Mouse (Mus musculus) lung, embryonic 14.5 days (tissue): Measurements from ENCODE around the gene Slc38a3. TPM values are rescaled to one million over a fixed set of nuclear protein-coding genes. Genes with fewer than 3 reads are reported as not detected.

Experiments used
- ATAC-seq: fragments of 200-750 bp; cut with Nextera tagmentation; 2 replicates; pipeline ENCODE4 v1.8.0; 2017; ENCODE audit warnings: mild to moderate bottlenecking, moderate TSS enrichment, moderate library complexity; ENCODE audit not compliant: insufficient read depth
- DNase-seq: peaks from one replicate; pipeline ENCODE4 v3.0.0-alpha.2; 2015
- H3K27ac ChIP-seq: fragments of 300-500 bp; sonication (generic); 2 replicates; pipeline ENCODE4 v1.5.1; 2014; ENCODE audit warnings: low read depth, mild to moderate bottlenecking, moderate library complexity
- H3K27me3 ChIP-seq: fragments of 300-500 bp; sonication (generic); 2 replicates; pipeline ENCODE4 v1.6.1; 2014; ENCODE audit warnings: low read length, control low read depth; ENCODE audit not compliant: insufficient read depth
- H3K36me3 ChIP-seq: fragments of 300-500 bp; sonication (generic); 2 replicates; pipeline ENCODE4 v1.6.1; 2014; ENCODE audit warnings: control low read depth; ENCODE audit not compliant: insufficient read depth
- H3K4me1 ChIP-seq: fragments of 300-500 bp; sonication (generic); 2 replicates; pipeline ENCODE4 v1.6.1; 2014; ENCODE audit warnings: antibody characterized with exemption, control low read depth; ENCODE audit not compliant: insufficient read depth
- H3K4me2 ChIP-seq: fragments of 300-500 bp; sonication (generic); 2 replicates; pipeline ENCODE4 v1.6.1; 2014; ENCODE audit warnings: mild to moderate bottlenecking
- H3K4me3 ChIP-seq: fragments of 300-500 bp; sonication (generic); 2 replicates; pipeline ENCODE4 v1.5.1; 2014; ENCODE audit warnings: low read depth, low read length
- H3K9ac ChIP-seq: fragments of 300-500 bp; sonication (generic); 2 replicates; pipeline ENCODE4 v1.6.1; 2014
- H3K9me3 ChIP-seq: fragments of 300-500 bp; sonication (generic); 2 replicates; pipeline ENCODE4 v1.6.1; 2016; ENCODE audit warnings: low read depth, low read length, control low read depth
- CTCF ChIP-seq: IDR thresholded peaks from 2 replicates; pipeline ENCODE4 v1.5.1; 2016; ENCODE audit warnings: antibody characterized with exemption, low read depth
- WGBS: fragments of 180-500 bp; shearing (Covaris S2); extraction: QIAGEN DNeasy Blood & Tissue Kit; methylation state at CpG from one replicate; pipeline ENCODE4 v1.1.7; 2014; 5-methylcytosine and 5-hydroxymethylcytosine counted together
- polyA plus RNA-seq: library from polyadenylated mRNA; unstranded; fragments of >200 nt; fragmentation: Nextera tagmentation; extraction: Ambion mirVana; gene quantifications from 2 replicates; pipeline ENCODE4 v1.2.1, GENCODE M21; 2014

Gene Slc38a3
- 3.6 and 4.8 TPM in 2 replicates for polyA plus RNA-seq

- ATAC-seq (no peak), DNase-seq (no peak)
- no peaks in the 10 kb centered on the region for H3K9me3 ChIP-seq
- WGBS = 84% methylated on average over 9 of the region's 9 CpGs
- H3K9ac ChIP-seq = no peak within 1 kb of the TSS
- no peaks in the 10 kb centered on the region for H3K36me3 ChIP-seq
- no peak within 1 kb of the TSS for H3K4me3 ChIP-seq
- no peak for TF ChIP-seq CTCF
- H3K4me2 ChIP-seq = no peak within 1 kb of the TSS
- H3K4me1 ChIP-seq = peaks cover 12% of the 10 kb centered on the region; the same call in 1 of the 2 replicates
- no peak within 1 kb of the TSS; the same call in 1 of the 2 replicates for H3K27ac ChIP-seq
- H3K27me3 ChIP-seq = peaks cover 21% of the 10 kb centered on the region
Measured at GRCm38 (mm10) chr9:107669480-107669945, at the start of gene Slc38a3. Slc38a3 (minus strand) TSS chr9:107669530.

DNA sequence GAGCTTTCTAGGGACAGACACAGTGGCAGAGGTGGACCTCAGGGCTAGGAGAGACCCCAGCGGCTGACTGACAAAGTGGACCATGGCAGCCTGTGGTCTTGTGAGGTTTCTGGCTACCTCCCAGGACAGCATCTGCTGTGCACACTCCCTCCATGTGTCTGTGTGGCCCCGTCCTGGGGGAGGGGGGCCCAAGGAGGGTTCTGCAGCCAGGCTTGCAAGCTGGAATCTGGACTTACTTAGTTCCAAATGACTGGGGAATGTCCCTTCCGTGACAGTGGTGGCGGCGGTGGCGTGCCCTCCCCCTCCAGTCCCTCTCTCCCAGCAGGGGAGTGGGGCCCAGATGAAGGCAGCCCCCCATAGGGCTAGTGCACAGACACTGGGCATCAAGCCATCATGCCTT lies 47.6 kb upstream of the Slc38a3 start:
- DNase-seq = peak; percentile 79
- Histone ChIP-seq H3K9ac (peak overlapping the region; percentile 15; the same call in 1 of the 2 replicates), H3K4me1 (peaks cover 34% of the 10 kb centered on the region), H3K4me2 (no peak overlapping the region), H3K36me3 (no peaks in the 10 kb centered on the region), H3K4me3 (no peak overlapping the region), H3K9me3 (no peaks in the 10 kb centered on the region), H3K27me3 (no peaks in the 10 kb centered on the region), H3K27ac (peak overlapping the region; percentile 62; the same call in 1 of the 2 replicates)
- peak; percentile 53; the same call in 1 of the 2 replicates for ATAC-seq
- TF ChIP-seq CTCF = no peak
- 32% methylated on average over 6 of the region's 6 CpGs for WGBS

- H3K9me3 ChIP-seq = no peaks in the 10 kb centered on the region
- H3K4me1 ChIP-seq = peaks cover 31% of the 10 kb centered on the region
- DNase-seq (no peak), ATAC-seq (no peak)
- no peak overlapping the region for H3K4me3 ChIP-seq
- no peak overlapping the region for H3K27ac ChIP-seq
- H3K4me2 ChIP-seq = no peak overlapping the region
- TF ChIP-seq CTCF = no peak
- no peaks in the 10 kb centered on the region for H3K27me3 ChIP-seq
- no peak overlapping the region for H3K9ac ChIP-seq
- 90% methylated on average over 2 of the region's 2 CpGs for WGBS
- H3K36me3 ChIP-seq = no peaks in the 10 kb centered on the region
Measured at GRCm38 (mm10) chr9:107715632-107716031, 46.3 kb upstream of the Slc38a3 start.

GRCm38 (mm10) chr9:107714221-107714952 lies 45.1 kb upstream of the Slc38a3 start:
- no peak overlapping the region for H3K4me3 ChIP-seq
- H3K4me1 ChIP-seq = peaks cover 31% of the 10 kb centered on the region
- WGBS = 10% methylated on average over 12 of the region's 12 CpGs
- H3K9me3 ChIP-seq = no peaks in the 10 kb centered on the region
- H3K4me2 ChIP-seq = peak overlapping the region; percentile 37
- TF ChIP-seq CTCF = no peak
- H3K9ac ChIP-seq = no peak overlapping the region
- ATAC-seq (peak; percentile 41), DNase-seq (peak; percentile 71)
- no peaks in the 10 kb centered on the region for H3K27me3 ChIP-seq
- peak overlapping the region; percentile 80 for H3K27ac ChIP-seq
- no peaks in the 10 kb centered on the region for H3K36me3 ChIP-seq

- no peaks in the 10 kb centered on the region for H3K9me3 ChIP-seq
- peak within 1 kb of the TSS; percentile 75 for H3K9ac ChIP-seq
- 1% methylated on average over 74 of the region's 86 CpGs for WGBS
- peak within 1 kb of the TSS; percentile 72 for H3K4me3 ChIP-seq
- no peaks in the 10 kb centered on the region for H3K27me3 ChIP-seq
- H3K4me1 ChIP-seq = peaks cover 24% of the 10 kb centered on the region
- H3K27ac ChIP-seq = peak within 1 kb of the TSS; percentile 89
- TF ChIP-seq CTCF = peak; percentile 81
- H3K4me2 ChIP-seq = peak within 1 kb of the TSS; percentile 91
- DNase-seq (peak; percentile 91), ATAC-seq (peak; percentile 79)
- H3K36me3 ChIP-seq = peaks cover 6% of the 10 kb centered on the region; the same call in 1 of the 2 replicates
Measured at GRCm38 (mm10) chr9:107709697-107710483, 40.6 kb upstream of the Slc38a3 start, which contains the start of gene Sema3f. Sema3f (minus strand) TSS chr9:107710475.

GRCm38 (mm10) chr9:107709096-107709696 lies 39.9 kb upstream of the Slc38a3 start:
- WGBS = under 1% methylated on average over 54 of the region's 55 CpGs
- Histone ChIP-seq H3K4me3 (peak overlapping the region; percentile 72), H3K4me2 (peak overlapping the region; percentile 91), H3K27me3 (no peaks in the 10 kb centered on the region), H3K9me3 (no peaks in the 10 kb centered on the region), H3K4me1 (peaks cover 20% of the 10 kb centered on the region), H3K36me3 (peaks cover 12% of the 10 kb centered on the region; the same call in 1 of the 2 replicates), H3K27ac (peak overlapping the region; percentile 89), H3K9ac (peak overlapping the region; percentile 75)
- DNase-seq (peak; percentile 58), ATAC-seq (peak; percentile 3; the same call in 1 of the 2 replicates)
- no peak for TF ChIP-seq CTCF
